Comparison of ENCODE assay signal across 9 mouse cellular contexts in the genomic region with DNA sequence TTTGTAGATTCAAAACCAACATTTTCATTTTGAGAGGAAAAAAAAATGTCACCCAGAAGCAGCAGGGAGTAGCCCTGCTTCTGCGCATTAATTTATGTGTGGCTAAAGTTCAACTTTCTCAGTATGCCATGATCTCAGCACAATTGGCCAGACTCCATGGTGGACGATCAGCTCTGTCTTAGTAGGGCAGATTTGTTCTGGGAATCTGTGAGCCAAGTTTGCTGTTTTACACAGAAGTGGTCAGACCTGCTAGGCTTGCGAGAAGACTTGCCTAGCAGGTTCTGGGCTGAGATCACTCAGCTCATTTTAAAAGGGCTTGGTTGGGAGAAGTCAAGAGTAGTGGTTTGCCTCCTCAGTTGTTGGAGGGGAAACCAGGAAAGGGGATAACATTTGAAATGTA. TPM values are rescaled to one million over a fixed set of nuclear protein-coding genes. Genes with fewer than 3 reads are reported as not detected.
A peak's percentile ranks its signal among the peaks of the same experiment; 100 is the strongest.
DNase-seq lines count a peak whose midpoint lies in the region; ATAC-seq and TF ChIP-seq lines count a peak whose summit lies in the region.
"Had no signal": no experiment of that assay in that cellular context is flagged by ENCODE, and none has a peak within 500 bp of the region (broad histone marks: within the 10 kb centered on the region; RNA-seq: fewer than 3 reads in every experiment).

No protein-coding gene starts in this region.

- no peak overlapping the region for H3K27ac ChIP-seq in hindbrain, postnatal 0 days
- no peak overlapping the region for H3K27ac ChIP-seq in hindbrain, embryonic 11.5 days (ENCODE audit: low read depth, low read length)
- peak overlapping the region; percentile 27; the same call in 1 of the 2 replicates for H3K27ac ChIP-seq in stomach, embryonic 15.5 days
- H3K27ac ChIP-seq in gastrocnemius, adult 2 months: no peak overlapping the region
- H3K27ac ChIP-seq: midbrain, embryonic 12.5 days had no signal

- no peaks in the 10 kb centered on the region for H3K27me3 ChIP-seq in hindbrain, postnatal 0 days (ENCODE audit: insufficient read depth, low read length)
- no peaks in the 10 kb centered on the region for H3K27me3 ChIP-seq in hindbrain, embryonic 11.5 days (ENCODE audit: control insufficient read depth, insufficient read depth, low read length)
- H3K27me3 ChIP-seq in stomach, embryonic 15.5 days (replicated peaks): no peaks in the 10 kb centered on the region
- H3K27me3 ChIP-seq: midbrain, embryonic 12.5 days had no signal

- no peak overlapping the region for H3K4me2 ChIP-seq in hindbrain, postnatal 0 days (ENCODE audit: low read depth, low read length)
- no peak overlapping the region for H3K4me2 ChIP-seq in hindbrain, embryonic 11.5 days (replicated peaks; ENCODE audit: low read depth, low read length)
- no peak overlapping the region for H3K4me2 ChIP-seq in stomach, embryonic 15.5 days
- H3K4me2 ChIP-seq: midbrain, embryonic 12.5 days had no signal

- DNase-seq in hindbrain, postnatal 0 days (ENCODE audit: low spot score): peak; percentile 43
- DNase-seq in hindbrain, embryonic 11.5 days (ENCODE audit: low spot score): no peak
- peak; percentile 28 for DNase-seq in brain, embryonic 14.5 days (ENCODE audit: low read depth)
- DNase-seq in kidney, postnatal 25 days: peak; percentile 71 to 79
- DNase-seq in frontal cortex, postnatal 25 days (ENCODE audit: low spot score in 2 of 2): no peak
- no peak for DNase-seq in gastrocnemius, adult 2 months

- TF ChIP-seq POLR2A in brain, embryonic 14.5 days (IDR thresholded peaks at IDR 0.05; ENCODE audit: borderline replicate concordance, extremely low read depth, insufficient read depth, insufficient read length, poor library complexity, severe bottlenecking): no peak

- 48% methylated on average over 3 of the region's 3 CpGs for WGBS in hindbrain, postnatal 0 days
- WGBS in hindbrain, embryonic 11.5 days: 73% methylated on average over 3 of the region's 3 CpGs
- WGBS in stomach, embryonic 15.5 days: 41% methylated on average over 3 of the region's 3 CpGs

- intact Hi-C loops in gastrocnemius, adult 2 months (cut with DNase I): no loop called here

- H3K9ac ChIP-seq in hindbrain, postnatal 0 days (replicated peaks; ENCODE audit: low read length): no peak overlapping the region
- H3K9ac ChIP-seq in hindbrain, embryonic 11.5 days (ENCODE audit: low read depth, low read length): no peak overlapping the region
- H3K9ac ChIP-seq in stomach, embryonic 15.5 days: no peak overlapping the region
- H3K9ac ChIP-seq: midbrain, embryonic 12.5 days had no signal

- no peak for ATAC-seq in hindbrain, postnatal 0 days
- ATAC-seq in hindbrain, embryonic 11.5 days (ENCODE audit: low FRiP score): no peak
- peak; percentile 88 for ATAC-seq in stomach, embryonic 15.5 days (ENCODE audit: insufficient read depth, low FRiP score, low read depth)
- ATAC-seq in monocyte, adult 5-6 weeks (replicated peaks; ENCODE audit: insufficient number of reproducible peaks, low FRiP score, low TSS enrichment, poor library complexity, severe bottlenecking): no peak

- H3K36me3 ChIP-seq in hindbrain, postnatal 0 days (ENCODE audit: insufficient read depth, low read length): no peaks in the 10 kb centered on the region
- no peaks in the 10 kb centered on the region for H3K36me3 ChIP-seq in hindbrain, embryonic 11.5 days (ENCODE audit: control insufficient read depth, insufficient read depth, low read length)
- no peaks in the 10 kb centered on the region for H3K36me3 ChIP-seq in stomach, embryonic 15.5 days
- H3K36me3 ChIP-seq: midbrain, embryonic 12.5 days had no signal

- H3K9me3 ChIP-seq in hindbrain, postnatal 0 days (ENCODE audit: low read length): no peaks in the 10 kb centered on the region
- no peaks in the 10 kb centered on the region for H3K9me3 ChIP-seq in hindbrain, embryonic 11.5 days (ENCODE audit: control insufficient read depth, low read length)
- no peaks in the 10 kb centered on the region for H3K9me3 ChIP-seq in stomach, embryonic 15.5 days
- H3K9me3 ChIP-seq: midbrain, embryonic 12.5 days had no signal

- H3K4me1 ChIP-seq in hindbrain, postnatal 0 days (ENCODE audit: insufficient read depth, low read length): no peaks in the 10 kb centered on the region
- no peaks in the 10 kb centered on the region for H3K4me1 ChIP-seq in hindbrain, embryonic 11.5 days (replicated peaks; ENCODE audit: control insufficient read depth, insufficient read depth, low read length)
- no peaks in the 10 kb centered on the region; the same call in 1 of the 2 replicates for H3K4me1 ChIP-seq in stomach, embryonic 15.5 days
- H3K4me1 ChIP-seq: midbrain, embryonic 12.5 days had no signal

- H3K4me3 ChIP-seq in hindbrain, postnatal 0 days (ENCODE audit: low read length): no peak overlapping the region
- H3K4me3 ChIP-seq in hindbrain, embryonic 11.5 days (ENCODE audit: low read depth, low read length): no peak overlapping the region
- no peak overlapping the region for H3K4me3 ChIP-seq in stomach, embryonic 15.5 days (replicated peaks)
- H3K4me3 ChIP-seq in gastrocnemius, adult 2 months: no peak overlapping the region
- H3K4me3 ChIP-seq: midbrain, embryonic 12.5 days had no signal

- TF ChIP-seq CTCF in hindbrain, postnatal 0 days (IDR thresholded peaks at IDR 0.05; ENCODE audit: low read depth): no peak
- TF ChIP-seq CTCF in brain, embryonic 14.5 days (IDR thresholded peaks at IDR 0.05; ENCODE audit: borderline replicate concordance, extremely low read depth, insufficient read depth, insufficient read length): no peak
- no peak for TF ChIP-seq CTCF in gastrocnemius, adult 2 months (IDR thresholded peaks at IDR 0.05)

RNA-seq across cellular contexts. Expression of gene Cdkn2b, which starts 49.5 kb away (rescaled TPM):
- total RNA-seq in hindbrain, postnatal 0 days (2014; rRNA removed): 3.4 and 5.7 TPM in 2 replicates
- polyA plus RNA-seq in hindbrain, postnatal 0 days (2015; fragmentation: Nextera tagmentation; extraction: Ambion mirVana): 2.3 TPM in 2 replicates
- 1.1 and 1.4 TPM in 2 replicates for polyA plus RNA-seq in hindbrain, embryonic 11.5 days (2014; fragmentation: Nextera tagmentation; extraction: Ambion mirVana)
- 0.45 and 0.64 TPM in 2 replicates for polyA plus RNA-seq in brain, embryonic 14.5 days (2012; rRNA removed)
- 10.1 and 12.9 TPM in 2 replicates for polyA plus RNA-seq in stomach, embryonic 15.5 days (2015; fragmentation: Nextera tagmentation; extraction: Ambion mirVana)
- 0.49 TPM in 1 of 3 replicates, not detected in the others for total RNA-seq in monocyte, adult 5-6 weeks (2017)
- total RNA-seq in gastrocnemius, adult 2 months (2021): under 1 TPM; 0.74 to 0.92 TPM

Comparison
In these comparisons a context has a peak if more than half of its experiments do, and no peak if none do; other contexts are left out.
1. DNase-seq: peak in hindbrain, postnatal 0 days (single experiment), brain, embryonic 14.5 days (single experiment) and kidney, postnatal 25 days (2 of 2); none in hindbrain, embryonic 11.5 days (single experiment), frontal cortex, postnatal 25 days (0 of 2) and gastrocnemius, adult 2 months (single experiment).